Mouse (Mus musculus) neural tube, embryonic 14.5 days (tissue): ENCODE measurements around the gene Oprd1. TPM values are rescaled to one million over a fixed set of nuclear protein-coding genes. Genes with fewer than 3 reads are reported as not detected.

Experiments
- ATAC-seq: fragments of 200-750 bp; cut with Nextera tagmentation; 2 replicates; pipeline ENCODE4 v1.8.0; 2017; ENCODE audit warnings: low read depth, mild to moderate bottlenecking, moderate TSS enrichment, moderate library complexity
- H3K27ac ChIP-seq: fragments of 300-500 bp; sonication (generic); 2 replicates; pipeline ENCODE4 v1.5.1; 2014; ENCODE audit warnings: low read depth, mild to moderate bottlenecking, control low read depth, low read length, moderate library complexity, mixed read lengths
- H3K27me3 ChIP-seq: fragments of 300-500 bp; sonication (generic); 2 replicates; pipeline ENCODE4 v1.6.1; 2014; ENCODE audit warnings: low read length; ENCODE audit not compliant: control insufficient read depth, insufficient read depth
- H3K36me3 ChIP-seq: fragments of 300-500 bp; sonication (generic); 2 replicates; pipeline ENCODE4 v1.6.1; 2014; ENCODE audit warnings: low read length, mixed read lengths; ENCODE audit not compliant: control insufficient read depth, insufficient read depth
- H3K4me1 ChIP-seq: fragments of 300-500 bp; sonication (generic); 2 replicates; pipeline ENCODE4 v1.6.1; 2014; ENCODE audit warnings: low read length; ENCODE audit not compliant: control insufficient read depth, insufficient read depth
- H3K4me2 ChIP-seq: fragments of 300-500 bp; sonication (generic); 2 replicates; pipeline ENCODE4 v1.6.1; 2014; ENCODE audit warnings: mild to moderate bottlenecking, low read depth, low read length, control low read depth
- H3K4me3 ChIP-seq: fragments of 300-500 bp; sonication (generic); 2 replicates; pipeline ENCODE4 v1.5.1; 2014; ENCODE audit warnings: low read depth, low read length, control low read depth, mixed read lengths
- H3K9ac ChIP-seq: fragments of 300-500 bp; sonication (generic); replicated peaks from 2 replicates; pipeline ENCODE4 v1.6.1; 2014; ENCODE audit warnings: low read depth, mild to moderate bottlenecking, control low read depth, low read length, mixed read lengths
- H3K9me3 ChIP-seq: fragments of 300-500 bp; sonication (generic); 2 replicates; pipeline ENCODE4 v1.6.1; 2016; ENCODE audit warnings: low read length; ENCODE audit not compliant: control insufficient read depth
- WGBS: fragments of 180-500 bp; shearing (Covaris S2); extraction: QIAGEN DNeasy Blood & Tissue Kit; methylation state at CpG from one replicate; pipeline ENCODE4 v1.1.7; 2014; 5-methylcytosine and 5-hydroxymethylcytosine counted together
- polyA plus RNA-seq: library from polyadenylated mRNA; unstranded; fragments of >200 nt; fragmentation: Nextera tagmentation; extraction: Ambion mirVana; gene quantifications from 2 replicates; pipeline ENCODE4 v1.2.1, GENCODE M21; 2014

Oprd1 gene
- polyA plus RNA-seq, 1 experiment from 2014 or later = 0.63 TPM

DNA sequence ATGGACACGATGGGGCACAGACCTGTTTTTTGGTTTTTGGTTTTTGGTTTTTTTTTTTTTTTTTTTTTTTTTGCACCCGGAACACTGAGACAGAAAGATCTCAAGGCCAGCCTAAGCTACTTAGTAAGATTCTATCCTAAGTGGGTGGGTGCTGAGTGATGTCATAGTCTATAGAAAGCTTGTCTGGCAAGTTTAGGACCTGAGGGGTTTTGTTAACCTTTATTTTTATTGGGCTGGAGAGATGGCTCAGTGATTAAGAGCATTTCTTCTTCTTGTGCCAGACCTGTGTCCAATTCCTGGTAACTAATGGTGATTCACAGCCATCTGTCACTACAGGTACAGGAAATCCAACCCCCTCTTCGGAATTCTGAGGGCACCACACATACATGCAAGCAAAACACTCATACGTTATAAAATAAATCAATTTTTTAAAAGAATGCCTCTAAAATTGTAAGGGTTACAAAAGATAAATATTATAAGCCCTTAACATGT, 63.7 kb downstream of the Oprd1 start:
- H3K27ac ChIP-seq = no peak overlapping the region
- no peak overlapping the region for H3K4me2 ChIP-seq
- H3K36me3 ChIP-seq = no peaks in the 10 kb centered on the region
- no peak for ATAC-seq
- H3K9ac ChIP-seq = no peak overlapping the region
- H3K9me3 ChIP-seq = no peaks in the 10 kb centered on the region
- no peak overlapping the region for H3K4me3 ChIP-seq
- 75% methylated on average over 4 of the region's 4 CpGs for WGBS
- no peaks in the 10 kb centered on the region for H3K27me3 ChIP-seq
- no peaks in the 10 kb centered on the region for H3K4me1 ChIP-seq

DNA sequence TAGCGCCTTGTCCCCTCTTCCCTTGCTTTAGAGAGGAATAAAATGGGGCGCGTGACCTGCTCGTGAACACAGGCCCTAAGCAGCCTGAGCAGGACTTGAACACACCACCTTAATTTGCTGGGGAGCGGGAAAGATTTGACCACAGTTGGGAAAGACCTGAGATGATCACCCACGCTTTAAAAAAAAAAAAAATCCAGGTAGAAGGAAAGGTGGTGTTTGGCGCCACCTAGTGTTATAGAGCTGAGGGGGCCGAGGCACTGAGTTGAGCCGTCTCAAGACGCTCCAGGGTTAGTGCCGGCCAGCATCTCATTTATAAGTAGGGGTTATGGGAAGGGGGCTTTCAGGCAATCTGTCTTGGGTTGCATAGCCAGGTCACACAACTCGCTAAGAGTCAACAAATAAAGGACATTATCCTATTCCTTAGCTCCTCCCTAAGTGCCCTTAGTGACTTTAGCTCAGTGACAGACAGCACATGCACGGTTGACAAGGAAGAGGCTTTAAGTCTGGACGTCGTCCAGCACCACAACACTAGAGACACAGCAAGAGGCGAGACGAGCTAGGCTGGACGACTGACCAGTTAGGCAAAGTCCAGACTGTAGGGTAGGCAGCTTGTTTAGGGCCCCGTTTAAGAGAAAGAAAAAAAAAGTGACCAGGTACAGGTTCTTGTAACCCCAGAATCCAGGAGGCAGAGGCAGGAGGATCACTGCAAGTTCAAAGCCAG, 64.6 kb downstream of the Oprd1 start:
- Histone ChIP-seq H3K4me1 (no peaks in the 10 kb centered on the region), H3K4me3 (no peak overlapping the region), H3K36me3 (no peaks in the 10 kb centered on the region), H3K9me3 (no peaks in the 10 kb centered on the region), H3K9ac (no peak overlapping the region), H3K4me2 (no peak overlapping the region), H3K27ac (no peak overlapping the region), H3K27me3 (no peaks in the 10 kb centered on the region; the same call in 1 of the 2 replicates)
- WGBS = 13% methylated on average over 19 of the region's 19 CpGs
- ATAC-seq = no peak

DNA sequence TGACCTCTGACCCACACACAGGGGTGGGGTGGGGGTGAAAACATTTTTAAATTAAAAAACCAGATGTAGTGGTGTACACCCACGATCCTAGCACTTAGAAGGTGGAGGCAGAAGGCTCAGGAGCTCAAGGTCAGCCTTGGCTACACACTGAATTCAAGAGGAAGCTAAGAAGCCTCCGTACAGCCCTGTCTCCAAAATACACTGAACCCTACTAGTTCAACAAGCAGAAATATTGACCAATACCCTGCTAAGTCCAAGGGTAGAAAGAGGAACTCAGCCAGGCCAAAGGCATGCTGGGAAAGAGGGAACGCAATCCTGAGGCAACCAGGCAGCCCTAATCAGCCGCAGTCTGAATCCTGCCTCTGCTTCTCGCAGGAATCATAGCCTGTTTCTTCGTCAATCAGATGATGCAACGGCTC, 66.0 kb downstream of the Oprd1 start:
- Histone ChIP-seq H3K27ac (no peak overlapping the region), H3K4me2 (no peak overlapping the region), H3K4me1 (peaks cover 7% of the 10 kb centered on the region; the same call in 1 of the 2 replicates), H3K9me3 (no peaks in the 10 kb centered on the region), H3K9ac (no peak overlapping the region), H3K36me3 (no peaks in the 10 kb centered on the region), H3K27me3 (no peaks in the 10 kb centered on the region; the same call in 1 of the 2 replicates), H3K4me3 (no peak overlapping the region)
- WGBS = 62% methylated on average over 7 of the region's 7 CpGs
- ATAC-seq = no peak

DNA sequence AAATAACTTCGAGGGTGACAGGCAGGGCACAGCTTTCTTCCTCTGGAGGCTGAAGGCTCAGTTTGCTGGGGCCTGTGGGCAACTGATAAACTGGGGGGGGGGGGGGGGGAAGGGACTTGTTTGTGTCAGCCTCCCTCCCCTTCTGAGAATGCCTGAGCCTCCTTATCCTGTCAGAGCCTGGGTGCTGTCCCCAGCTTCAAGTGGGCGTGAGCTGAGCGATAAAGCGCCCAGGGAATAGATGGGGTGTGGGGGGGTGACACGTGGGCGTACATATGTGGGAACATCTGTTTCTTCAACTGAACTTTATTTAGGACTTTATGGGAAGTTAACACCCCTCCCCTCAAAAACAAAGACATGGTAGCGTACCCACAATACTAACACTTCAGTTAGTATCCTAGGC, 66.8 kb downstream of the Oprd1 start:
- Histone ChIP-seq H3K4me3 (no peak overlapping the region), H3K4me2 (no peak overlapping the region), H3K27me3 (no peaks in the 10 kb centered on the region; the same call in 1 of the 2 replicates), H3K9me3 (no peaks in the 10 kb centered on the region), H3K36me3 (no peaks in the 10 kb centered on the region), H3K4me1 (peaks cover 7% of the 10 kb centered on the region; the same call in 1 of the 2 replicates), H3K9ac (no peak overlapping the region), H3K27ac (no peak overlapping the region)
- no peak for ATAC-seq
- 77% methylated on average over 7 of the region's 7 CpGs for WGBS

DNA sequence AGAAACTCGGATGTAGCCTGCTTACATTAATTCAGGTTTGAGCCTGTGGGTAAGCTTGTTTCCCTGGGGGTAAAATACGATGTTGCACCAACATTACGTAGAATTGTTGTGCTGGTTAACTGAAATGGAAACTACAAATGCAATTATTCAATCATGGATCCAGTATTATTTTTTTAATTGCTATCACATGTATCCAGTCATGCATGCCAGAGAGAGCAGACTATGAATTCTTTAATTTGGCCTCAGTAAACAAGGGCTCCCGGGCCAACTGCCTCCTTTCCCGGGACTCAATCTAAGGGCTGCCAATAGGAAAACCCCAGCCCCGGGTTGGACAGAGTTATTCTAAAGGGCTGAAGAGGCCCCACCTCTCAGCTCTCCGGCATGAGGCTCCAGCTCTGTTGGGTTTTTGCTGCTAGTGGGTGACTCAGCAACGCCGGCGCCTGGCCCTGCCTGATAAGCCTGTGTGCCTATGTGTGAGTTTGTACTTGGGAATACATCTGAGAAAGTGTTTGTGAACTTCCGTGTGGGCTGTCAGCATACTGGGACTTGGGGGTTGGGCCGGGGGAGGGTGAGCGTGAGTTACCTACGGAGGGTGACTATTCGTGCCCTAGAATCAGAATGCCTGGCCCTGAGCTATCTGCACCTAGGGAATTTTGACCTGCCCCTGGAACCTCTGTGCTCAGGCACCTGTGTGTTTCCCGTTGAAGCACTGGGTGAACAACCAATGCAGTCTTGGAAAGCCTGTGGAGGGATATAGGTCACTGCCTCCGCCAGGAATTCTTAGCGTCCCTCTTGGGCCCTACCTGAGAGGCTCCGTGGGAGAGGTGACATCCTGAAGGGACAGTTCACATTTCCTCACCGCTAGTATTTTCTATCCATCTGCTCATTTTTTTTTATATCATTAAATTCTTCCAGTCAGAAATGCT, 67.5 kb downstream of the Oprd1 start:
- H3K4me2 ChIP-seq = no peak overlapping the region
- no peaks in the 10 kb centered on the region; the same call in 1 of the 2 replicates for H3K27me3 ChIP-seq
- H3K27ac ChIP-seq = no peak overlapping the region
- H3K4me3 ChIP-seq = no peak overlapping the region
- no peak for ATAC-seq
- H3K9me3 ChIP-seq = no peaks in the 10 kb centered on the region
- peaks cover 7% of the 10 kb centered on the region; the same call in 1 of the 2 replicates for H3K4me1 ChIP-seq
- H3K9ac ChIP-seq = no peak overlapping the region
- no peaks in the 10 kb centered on the region for H3K36me3 ChIP-seq
- WGBS = 36% methylated on average over 20 of the region's 20 CpGs

DNA sequence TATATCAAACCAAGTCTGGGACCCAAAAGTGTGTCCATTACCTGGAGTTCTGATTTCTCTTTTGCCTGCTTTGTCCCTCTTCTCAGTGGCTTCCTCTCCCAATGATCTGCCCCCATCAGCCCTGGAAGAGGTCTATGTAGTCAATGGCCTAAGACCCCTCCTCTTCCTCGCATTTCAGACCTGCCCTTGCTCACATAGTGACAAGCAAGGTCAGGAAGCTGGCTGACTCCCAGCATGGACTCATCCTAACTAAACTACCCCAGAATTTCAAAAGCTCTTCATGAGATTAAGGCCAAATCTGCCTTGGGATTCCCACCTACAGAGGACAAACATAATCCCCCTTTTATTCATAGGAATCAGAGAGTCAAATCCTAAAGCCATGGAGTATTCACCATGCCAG, 68.5 kb downstream of the Oprd1 start:
- peak overlapping the region; percentile 71; the same call in 1 of the 2 replicates for H3K4me3 ChIP-seq
- H3K27me3 ChIP-seq = no peaks in the 10 kb centered on the region; the same call in 1 of the 2 replicates
- H3K4me2 ChIP-seq = peak overlapping the region; percentile 100
- H3K4me1 ChIP-seq = peaks cover 7% of the 10 kb centered on the region; the same call in 1 of the 2 replicates
- 83% methylated on average over 1 of the region's 1 CpGs for WGBS
- ATAC-seq = no peak
- no peak overlapping the region for H3K27ac ChIP-seq
- no peaks in the 10 kb centered on the region for H3K9me3 ChIP-seq
- no peaks in the 10 kb centered on the region for H3K36me3 ChIP-seq
- no peak overlapping the region for H3K9ac ChIP-seq

DNA sequence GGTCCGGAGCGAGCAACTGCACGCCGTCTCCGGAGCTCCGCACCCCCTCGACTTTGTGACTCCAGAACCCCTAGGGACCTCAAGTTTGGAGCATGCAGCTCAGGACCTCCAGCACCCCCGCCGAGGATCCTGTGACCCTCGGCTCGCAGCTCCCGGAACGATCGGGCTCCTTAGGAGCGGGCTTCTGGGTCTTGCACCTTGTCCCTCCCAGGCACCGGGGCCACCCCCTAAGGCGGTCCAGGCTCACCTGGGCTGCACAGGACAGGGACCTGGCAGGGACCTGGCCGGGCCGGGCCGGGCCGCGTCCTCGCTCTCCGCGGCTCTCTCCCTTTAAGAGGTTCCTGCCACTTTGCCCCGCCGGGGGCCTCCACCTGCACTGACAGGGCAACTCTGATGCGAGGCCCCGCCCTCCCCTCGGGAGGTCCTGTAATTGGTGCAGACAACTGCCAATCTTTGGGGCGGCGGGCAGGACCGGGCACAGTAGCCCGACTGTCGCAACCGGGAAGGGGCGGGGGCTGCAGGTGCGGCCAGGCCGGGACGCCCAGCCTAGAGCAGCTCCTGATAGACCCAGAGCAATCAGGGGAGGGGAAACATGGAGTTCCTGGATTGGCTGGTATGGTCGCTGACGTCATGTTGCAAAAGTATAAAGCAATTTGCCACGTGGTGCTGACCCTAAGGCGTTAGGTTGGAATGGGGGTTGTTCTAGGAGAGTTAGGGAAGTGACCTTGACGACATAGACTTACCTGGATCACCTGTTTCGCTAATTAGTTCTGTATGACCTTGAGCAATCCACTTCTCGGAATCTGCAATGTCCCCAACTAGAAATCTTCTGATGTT, 69.1 kb downstream of the Oprd1 start, which contains the start of gene Epb41:
Gene Epb41, minus strand, starts transcription at position 389 of the 837 bp plus-strand sequence.
- 2% methylated on average over 47 of the region's 47 CpGs for WGBS
- ATAC-seq = peak; percentile 93
- H3K27ac ChIP-seq = no peak within 1 kb of the TSS

More for the DNA sequence above, 69.1 kb downstream of the Oprd1 start, which contains the start of gene Epb41:
- Histone ChIP-seq H3K36me3 (no peaks in the 10 kb centered on the region), H3K27me3 (no peaks in the 10 kb centered on the region; the same call in 1 of the 2 replicates), H3K9me3 (no peaks in the 10 kb centered on the region), H3K4me3 (peak within 1 kb of the TSS; percentile 71), H3K9ac (peak within 1 kb of the TSS; percentile 57), H3K4me2 (peak within 1 kb of the TSS; percentile 100), H3K4me1 (peaks cover 7% of the 10 kb centered on the region; the same call in 1 of the 2 replicates)
